Mouse (Mus musculus) left cerebral cortex, postnatal 14 days (tissue): ENCODE results near the gene Ggact. TPM values are rescaled to one million over a fixed set of nuclear protein-coding genes. Genes with fewer than 3 reads are reported as not detected.

Experiments
- DNase-seq, 2 experiments: peaks; one replicate each; pipeline ENCODE4 v3.0.0; 2021 to 2022; ENCODE audit warnings: low spot score in 2 of 2, mixed read lengths in 1 of 2
- intact Hi-C: fragments of 180-260 bp; cut with DNase I; formaldehyde crosslinking; loops from one replicate; pipeline ENCODE4 v1.15.1; 2025
- total RNA-seq, 2 experiments: library from RNA; stranded (reverse); gene quantifications; 2 replicates each; pipeline ENCODE4 v1.2.3; 2021

Gene Ggact
- total RNA-seq, 2 experiments from 2014 or later, result 21.8 to 22.2 TPM

DNA sequence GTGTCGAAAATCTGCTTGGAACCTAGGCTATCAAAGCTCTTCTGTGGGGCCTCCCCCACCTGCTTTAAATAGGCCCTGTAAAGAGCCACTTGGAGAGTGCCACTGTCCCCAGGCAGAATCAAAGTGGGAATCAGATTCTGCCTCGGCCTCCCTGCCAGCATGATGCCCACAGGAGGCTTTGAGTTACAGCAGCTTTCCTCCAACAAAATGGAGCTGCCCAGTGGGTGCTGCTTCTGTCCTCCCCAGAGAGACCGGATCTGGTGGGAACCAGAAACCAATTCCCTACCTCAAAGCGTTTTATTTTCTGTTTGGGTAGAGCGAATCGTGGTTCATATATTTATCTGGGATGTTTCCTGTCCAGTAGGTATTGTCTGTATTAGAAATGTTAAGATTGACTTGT lies 37.9 kb downstream of the Ggact start:
- no peak for DNase-seq
- intact Hi-C loops, result loop anchor here (2.0 to 5.0 kb wide), 3 partner anchors 367 to 653 kb away; no protein-coding TSS in a partner anchor

DNA sequence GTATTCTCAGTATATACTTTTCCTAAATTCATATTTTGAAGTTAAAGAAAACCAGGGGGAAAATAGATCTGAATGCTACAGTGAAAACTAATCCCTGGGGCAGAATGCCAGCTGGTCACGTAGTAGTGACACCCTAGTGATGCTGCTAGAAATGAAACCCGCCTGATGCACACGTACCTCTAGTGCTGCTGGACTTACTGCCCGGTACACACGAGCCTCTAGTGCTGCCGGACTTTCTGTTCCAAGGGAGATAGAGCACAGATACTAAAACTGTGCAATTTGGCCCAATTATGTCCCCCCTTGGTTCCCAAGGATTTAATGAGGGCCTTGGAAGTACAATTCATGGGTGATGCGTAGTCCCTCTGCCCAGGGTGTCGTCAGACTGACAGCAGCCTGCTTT lies 38.5 kb downstream of the Ggact start:
- no peak for DNase-seq
- intact Hi-C loops, result loop anchor here (5.0 kb wide), 1 partner anchor 388 kb away; no protein-coding TSS in a partner anchor

DNA sequence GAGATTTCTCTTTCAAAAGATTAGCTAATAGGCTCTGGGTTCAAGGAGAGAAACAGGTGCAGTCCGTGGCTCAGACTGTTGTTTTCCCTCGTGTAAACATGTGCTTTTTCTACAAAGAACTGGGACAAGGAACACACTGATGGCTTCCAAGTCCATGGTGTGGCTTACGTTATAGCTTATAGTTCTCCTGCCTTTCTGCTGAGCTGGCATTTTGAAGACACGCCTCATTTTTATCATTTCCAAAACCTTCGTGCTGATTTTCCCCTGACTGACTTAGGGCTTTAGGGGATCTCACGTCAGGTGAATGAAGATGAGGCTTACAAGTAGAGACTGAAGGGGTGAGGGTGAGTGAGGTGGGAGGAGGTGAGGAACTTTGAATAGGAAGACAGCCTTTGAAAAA lies 40.9 kb downstream of the Ggact start:
- intact Hi-C loops, result no loop called here

DNA sequence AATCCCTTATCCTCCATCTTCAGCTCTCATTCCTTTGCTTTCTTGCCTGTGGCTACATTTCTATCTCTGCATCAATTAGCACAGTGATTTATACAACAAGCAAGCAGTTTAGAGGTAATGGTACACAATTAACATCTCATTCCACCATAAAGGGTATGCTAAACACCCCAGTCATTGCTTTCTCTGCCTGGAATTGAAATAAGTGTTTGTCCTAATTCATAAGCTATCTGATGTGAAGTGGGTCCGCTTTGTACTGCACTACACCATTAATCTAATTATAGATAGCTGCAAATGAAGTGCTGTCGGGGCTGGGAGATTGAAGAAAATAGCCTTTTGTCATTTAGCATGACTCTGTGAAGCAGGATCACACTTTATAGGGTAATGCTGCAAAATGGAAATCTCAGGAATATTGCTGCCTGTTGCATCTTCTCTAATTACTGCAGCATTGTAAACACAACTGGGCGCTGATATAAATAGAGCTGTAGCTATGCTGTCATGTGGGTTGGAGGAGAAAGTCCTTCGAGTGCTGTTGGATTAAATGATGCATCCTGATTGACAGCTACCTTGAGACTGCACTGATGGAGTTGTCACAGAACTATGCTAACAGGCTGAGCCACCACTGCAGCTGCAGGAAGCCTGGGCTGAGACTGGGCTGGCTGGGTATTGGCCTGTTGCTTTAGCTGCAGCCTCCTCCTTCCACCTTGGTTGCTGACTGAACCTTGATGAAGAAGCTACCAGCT lies 41.5 kb downstream of the Ggact start:
- DNase-seq, result no peak
- intact Hi-C loops, result no loop called here

More for the DNA sequence above, 40.9 kb downstream of the Ggact start:
- no peak for DNase-seq

DNA sequence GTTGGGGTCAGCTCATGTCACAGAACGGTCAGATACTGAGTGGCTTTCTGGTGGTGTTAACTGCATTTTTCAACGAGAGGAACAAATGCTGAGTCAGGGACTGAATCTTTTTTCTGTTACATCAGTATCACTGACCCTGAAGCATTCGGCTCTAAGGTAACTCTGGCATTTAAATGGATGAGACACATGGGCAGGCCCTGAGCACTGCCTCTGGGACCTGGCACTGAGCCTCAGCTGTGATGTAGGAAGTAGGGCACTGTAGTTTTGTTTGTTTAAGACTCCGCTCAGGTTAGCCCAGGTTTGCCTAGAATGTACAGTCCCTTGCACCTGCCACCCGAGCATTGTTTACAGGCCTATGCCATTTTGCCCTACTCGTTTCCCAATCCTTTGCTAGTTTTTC lies 43.7 kb downstream of the Ggact start:
- DNase-seq, result no peak
- intact Hi-C loops, result no loop called here

DNA sequence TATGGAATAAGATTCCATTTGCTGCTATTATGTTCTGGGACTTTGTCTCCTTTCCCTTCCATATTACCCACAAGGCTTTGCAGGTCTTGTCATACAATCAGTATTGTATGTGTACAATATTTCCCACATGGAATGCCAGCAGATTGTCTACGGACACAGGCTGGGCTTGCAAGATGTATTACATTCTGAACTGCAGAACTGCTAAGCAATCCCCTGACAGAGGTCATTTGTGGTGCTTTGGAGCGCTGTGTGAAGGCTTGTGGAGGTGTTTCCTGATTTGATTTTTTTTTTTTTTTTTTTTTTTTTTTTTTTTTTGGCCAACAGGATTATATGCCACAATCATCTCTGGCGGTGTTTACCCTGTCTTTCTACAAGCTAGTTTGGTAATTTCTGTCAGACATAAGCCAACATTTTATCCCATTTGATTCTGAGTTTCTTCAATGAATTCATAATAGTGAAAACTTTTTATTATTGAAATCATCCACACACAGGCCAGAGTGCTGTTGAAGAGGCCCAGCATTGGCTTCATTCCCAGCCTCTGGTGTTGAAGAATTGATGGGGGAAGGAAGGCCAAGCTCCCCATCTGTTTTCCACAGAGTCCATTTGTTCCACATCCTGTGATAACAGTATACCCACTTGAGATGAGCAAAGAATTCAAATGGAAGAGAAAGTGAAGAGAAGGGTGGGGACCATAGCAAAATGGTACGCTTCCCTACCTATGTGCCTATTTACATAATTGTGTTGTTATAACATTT lies 45.8 kb downstream of the Ggact start:
- no peak for DNase-seq
- intact Hi-C loops, result no loop called here

DNA sequence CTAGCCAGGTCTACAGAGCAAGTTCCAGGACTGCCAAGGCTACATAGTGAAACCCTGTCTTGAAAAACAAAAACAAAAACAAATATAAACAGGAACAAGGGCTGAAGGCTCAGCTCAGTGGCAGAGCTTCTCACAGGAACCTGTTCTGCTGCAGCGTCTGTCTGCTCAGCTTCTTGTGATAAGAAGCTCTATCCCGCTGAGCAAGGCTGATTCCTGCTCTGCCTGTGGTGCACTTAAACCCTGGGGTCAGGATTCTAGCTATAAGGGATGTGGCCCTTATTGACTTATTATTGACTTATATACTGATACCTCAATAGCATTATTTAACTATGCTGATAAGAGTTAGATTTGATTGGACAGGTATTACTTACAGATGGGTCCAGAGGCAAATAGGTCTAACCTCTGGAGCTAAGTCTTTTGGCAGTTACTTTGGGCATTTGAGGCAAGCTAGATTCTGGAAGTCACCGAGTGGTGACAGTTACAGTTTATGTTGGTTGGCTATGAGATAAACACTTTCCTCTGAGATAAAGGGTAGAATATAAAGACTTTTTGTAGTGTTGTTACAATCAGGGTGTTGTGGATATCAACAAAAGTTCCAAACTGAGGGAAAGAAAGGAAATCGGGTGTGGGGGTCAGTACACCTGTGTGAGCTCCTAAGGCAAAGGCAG lies 48.0 kb downstream of the Ggact start:
- no peak for DNase-seq
- intact Hi-C loops, result no loop called here

DNA sequence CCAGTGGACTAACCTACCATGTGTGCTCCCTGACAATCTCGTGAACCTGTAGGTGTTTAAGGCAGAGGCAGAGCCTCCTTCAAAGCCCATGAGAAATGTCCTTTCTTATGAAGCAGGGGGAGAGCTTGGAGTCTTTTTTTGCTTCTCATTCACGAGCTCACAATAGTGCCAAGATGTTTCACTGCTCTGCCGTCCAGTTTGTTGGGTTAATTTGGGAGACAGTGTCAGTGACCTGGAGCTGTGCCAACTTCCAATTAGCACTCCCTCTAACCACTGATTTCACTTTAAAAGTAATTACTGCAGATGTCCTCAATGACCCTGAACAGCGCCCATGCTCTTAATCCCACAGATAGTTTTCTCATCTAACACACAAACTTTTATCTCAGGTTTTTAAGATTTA lies 50.9 kb downstream of the Ggact start:
- peak in 1 of 2 experiments; percentile 37 for DNase-seq
- intact Hi-C loops, result no loop called here

DNA sequence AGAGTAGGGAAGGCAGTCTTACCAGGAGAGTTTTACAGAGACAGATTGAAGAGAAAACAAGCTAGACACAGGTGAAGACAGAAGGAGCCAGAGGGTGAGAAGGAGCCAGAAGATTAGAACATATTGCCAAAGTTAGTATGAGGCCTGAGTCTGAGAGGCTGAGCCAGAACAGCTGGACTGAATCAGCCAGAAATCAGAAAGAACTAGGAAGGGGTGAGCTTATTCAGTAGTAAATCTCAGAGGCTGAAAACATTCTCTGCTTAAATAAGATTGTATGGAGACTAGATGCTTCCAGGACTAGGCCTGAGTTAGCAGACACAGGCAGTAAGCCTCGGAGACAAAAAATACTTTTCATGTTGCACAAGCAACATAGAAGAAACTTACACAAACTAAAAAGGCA lies 53.8 kb downstream of the Ggact start:
- intact Hi-C loops, result no loop called here
- no peak for DNase-seq

DNA sequence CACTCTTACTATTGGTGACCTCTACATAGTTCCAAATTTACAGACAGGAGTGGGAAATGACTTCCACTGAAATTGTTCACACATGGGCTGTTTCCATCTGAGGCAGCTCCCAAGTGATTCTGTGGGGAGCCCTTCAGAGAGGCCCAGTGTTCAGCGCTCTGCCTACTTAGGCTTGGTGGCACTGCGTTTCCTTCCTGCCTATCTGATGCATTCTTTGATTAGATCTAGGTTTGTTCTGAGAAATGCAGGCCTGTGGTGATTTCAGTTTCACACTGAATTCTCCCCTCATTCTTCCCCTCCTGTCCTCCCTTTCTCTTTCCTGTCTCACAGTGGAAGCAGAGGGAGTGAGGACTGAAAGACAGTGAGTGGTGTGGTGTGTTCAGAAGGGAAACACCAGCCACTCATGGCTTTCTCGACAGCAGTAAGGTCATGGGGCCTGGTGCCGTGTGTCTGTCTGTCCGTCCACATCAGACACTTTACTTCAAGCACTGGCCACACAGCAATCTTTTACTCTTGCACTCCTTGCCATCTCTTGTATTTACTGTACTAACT lies 61.0 kb downstream of the Ggact start:
- intact Hi-C loops, result no loop called here
- DNase-seq, result no peak

DNA sequence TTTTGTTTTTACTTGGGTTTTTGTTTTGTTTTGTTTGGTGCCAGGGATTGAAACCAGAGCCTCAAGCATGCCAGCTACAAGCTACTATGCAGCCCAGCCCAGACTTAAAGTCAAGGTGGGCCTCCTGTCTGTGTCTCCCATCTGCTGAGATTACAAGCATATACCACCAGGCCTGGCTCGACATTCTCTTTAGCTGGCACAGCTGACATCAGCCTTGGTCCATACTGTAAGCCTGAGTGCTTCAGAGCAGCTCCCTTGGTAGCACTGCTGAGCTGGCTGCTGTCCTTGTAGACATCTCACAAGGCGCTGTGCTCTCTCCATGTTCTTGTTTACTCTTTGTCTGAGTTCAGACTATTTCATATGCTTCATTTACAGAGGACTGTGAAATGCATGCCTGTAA lies 76.5 kb downstream of the Ggact start:
- intact Hi-C loops, result no loop called here

DNA sequence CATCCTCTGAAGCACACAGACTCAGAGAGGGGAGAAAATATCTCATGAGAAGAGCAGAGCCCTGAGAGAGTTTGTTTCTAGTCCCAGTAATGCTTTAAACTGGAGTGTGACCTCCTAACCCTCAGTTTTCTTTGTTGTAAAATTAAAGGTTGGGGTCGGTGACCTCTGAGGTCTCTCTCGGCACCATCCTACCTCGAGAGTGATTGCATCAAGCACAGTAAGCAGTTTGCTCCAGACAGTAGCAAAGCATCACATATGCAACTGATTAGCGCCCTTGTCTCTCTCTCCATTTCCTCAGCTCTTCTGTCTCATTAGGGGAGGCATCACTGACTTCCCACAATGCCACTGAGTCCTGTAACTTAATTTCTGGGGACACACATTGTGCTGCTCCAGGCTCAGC lies 77.3 kb downstream of the Ggact start:
- intact Hi-C loops, result no loop called here
- DNase-seq, result no peak

More for the DNA sequence above, 76.5 kb downstream of the Ggact start:
- DNase-seq, result no peak

DNA sequence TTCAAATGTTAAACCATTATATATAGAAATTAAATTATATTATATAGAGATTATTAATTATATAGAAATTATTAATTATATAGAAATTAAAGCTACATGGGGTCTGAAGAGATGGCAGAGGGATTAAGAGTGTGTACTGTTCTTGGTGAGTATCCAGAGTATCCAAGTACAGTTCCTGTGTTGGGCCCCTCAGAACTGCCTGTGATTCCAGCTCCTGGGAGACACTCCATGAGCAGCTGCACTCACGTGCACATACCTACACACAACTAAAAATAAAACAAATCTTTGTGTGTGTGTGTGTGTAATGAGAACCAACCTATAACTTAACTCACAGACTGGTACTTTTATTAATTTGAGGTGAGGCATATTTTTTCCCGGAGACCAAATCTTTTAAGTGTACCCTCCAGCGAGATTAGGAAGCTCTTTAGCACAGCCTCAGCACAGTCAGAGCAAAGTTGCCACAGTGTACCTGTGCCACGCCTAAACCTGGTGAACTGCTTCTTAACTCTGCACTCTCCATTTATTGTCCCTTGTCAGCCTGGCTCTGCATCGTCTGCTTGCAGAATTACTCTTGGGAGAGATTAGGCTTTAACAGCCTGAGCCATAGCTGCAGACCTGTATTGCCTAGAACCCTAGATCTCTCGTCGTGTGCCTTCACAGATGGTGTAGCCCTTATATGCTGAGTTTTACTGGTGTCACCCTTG lies 77.9 kb downstream of the Ggact start:
- DNase-seq, result no peak
- intact Hi-C loops, result no loop called here

DNA sequence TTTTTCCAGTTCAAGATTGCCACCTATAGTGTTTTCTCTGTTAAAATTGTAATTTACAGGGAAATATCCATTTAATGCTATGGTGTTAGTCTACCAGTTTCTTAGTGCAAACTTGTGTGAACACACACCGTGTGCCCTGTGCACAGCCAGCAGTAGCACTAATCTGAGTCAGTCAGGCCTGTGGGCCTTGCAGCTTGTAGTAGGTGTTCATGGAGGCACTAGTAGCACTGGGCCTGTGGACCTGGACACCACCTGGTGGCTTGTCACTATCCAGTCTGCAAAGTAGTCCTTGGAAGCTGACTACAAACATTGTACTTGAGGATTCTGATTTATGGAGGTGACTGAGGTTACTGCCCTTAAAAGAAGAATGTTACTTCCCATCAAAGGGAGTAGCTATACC lies 78.8 kb downstream of the Ggact start:
- intact Hi-C loops, result no loop called here
- no peak for DNase-seq

DNA sequence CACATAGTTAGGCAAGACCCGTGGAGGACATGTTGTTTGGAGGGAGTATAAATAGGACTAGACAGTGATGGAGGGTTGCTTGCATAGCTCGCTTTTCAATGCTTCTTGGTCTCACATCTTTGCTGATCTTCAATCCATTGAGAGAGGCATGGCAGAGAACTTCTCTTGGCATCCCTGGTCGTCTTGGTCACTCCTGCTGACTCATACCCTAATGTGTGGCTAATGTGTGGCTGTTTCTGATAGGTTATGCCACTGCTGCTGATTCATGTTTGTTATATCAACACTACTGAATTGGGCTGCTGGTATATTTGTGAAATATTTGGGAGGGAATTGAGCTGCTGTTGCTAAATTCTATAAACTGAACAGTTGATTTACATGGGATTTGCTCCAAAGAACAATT lies 79.9 kb downstream of the Ggact start:
- intact Hi-C loops, result no loop called here

DNA sequence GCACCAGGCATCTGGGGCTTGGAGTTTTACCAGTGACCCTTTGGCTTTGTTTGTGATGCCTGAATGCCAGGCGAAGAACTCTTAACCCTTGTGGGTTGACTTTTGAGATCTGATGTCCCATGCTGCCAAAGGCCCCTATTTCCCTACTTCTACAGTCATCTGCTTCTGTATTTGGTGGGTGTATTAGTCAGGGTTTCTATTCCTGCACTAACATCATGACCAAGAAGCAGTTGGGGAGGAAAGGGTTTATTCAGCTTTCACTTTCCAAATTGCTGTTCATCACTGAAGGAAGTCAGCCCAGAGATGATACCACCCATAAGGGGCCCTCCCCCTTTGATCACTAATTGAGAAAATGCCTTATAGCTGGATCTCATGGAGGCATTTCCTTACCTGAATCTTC lies 83.1 kb downstream of the Ggact start:
- intact Hi-C loops, result no loop called here
- DNase-seq, result no peak

More for the DNA sequence above, 79.9 kb downstream of the Ggact start:
- DNase-seq, result no peak

DNA sequence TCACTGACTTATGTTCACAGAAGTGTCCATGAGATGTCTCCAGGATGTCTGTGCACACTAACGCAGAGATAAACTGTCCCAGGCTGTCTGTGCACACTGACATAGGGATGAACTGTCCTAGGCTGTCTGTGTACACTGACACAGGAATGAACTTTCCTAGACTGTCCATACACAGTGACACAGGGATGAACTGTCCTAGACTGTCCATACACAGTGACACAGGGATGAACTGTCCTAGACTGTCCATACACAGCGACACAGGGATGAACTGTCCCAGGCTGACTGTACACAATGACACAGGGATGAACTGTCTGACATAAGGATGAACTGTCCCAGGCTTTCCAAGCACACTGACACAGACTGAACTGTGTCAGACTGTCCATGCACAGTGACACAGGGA lies 88.1 kb downstream of the Ggact start:
- DNase-seq, result no peak
- intact Hi-C loops, result no loop called here

DNA sequence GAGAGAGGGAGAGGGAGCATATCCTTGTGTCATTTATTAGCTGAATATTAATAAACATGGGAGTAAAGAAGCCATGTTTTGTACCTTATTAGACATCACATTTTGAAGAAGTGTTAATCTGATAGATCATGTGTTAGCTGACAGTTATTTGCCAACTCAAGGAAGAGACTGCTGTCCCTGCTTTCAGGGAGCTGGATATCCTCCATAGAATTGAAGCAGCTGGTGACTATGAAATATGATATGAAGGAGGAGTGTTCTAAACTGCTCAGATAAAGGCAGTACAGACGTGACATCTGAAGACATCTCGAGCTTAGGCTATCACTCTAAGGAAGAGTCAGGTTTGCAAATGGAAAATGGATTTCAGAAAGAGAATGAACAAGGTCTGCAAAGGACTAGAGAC lies 89.8 kb downstream of the Ggact start:
- intact Hi-C loops, result no loop called here
- DNase-seq, result no peak

DNA sequence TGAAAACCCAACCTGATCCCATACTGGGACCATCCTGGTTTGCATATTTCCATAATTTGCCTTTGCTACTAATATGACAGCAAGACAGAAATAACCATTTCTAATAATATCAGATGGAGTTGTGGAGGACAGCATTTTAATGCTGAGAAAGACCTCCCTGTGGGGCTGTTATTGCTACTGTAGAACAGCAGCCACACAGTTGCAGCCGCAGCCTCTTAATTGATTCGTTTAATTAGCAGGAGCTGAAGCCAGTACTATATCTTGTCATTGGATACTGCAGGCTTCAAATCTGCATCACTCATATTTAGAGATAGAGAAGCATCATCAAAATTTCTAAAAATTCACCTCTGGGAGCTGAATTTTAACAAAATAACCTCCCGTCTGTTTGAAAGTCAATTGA lies 92.6 kb downstream of the Ggact start:
- no peak for DNase-seq

DNA sequence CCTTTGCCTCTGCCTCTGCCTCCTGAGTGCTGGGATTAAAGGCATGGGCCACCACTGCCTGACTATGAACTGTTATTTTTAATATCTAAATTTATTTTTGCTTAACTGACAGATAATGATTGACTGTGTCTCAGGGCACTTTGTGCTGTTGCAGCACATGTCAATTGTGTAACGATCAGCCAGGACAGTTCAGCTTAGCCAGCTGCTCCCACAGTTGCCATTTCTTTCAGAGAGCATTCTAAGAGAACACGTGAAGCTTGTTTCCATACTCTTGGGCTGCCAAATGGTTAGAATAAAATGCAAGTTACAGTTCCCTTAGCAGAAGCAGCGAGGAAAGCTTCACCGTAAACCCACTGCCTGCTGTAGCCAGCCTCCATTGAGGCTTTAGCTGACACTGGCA lies 113.3 kb downstream of the Ggact start:
- DNase-seq, result no peak
- intact Hi-C loops, result no loop called here

More for the DNA sequence above, 92.6 kb downstream of the Ggact start:
- intact Hi-C loops, result no loop called here
